Mouse (Mus musculus) heart, postnatal 0 days (tissue): ENCODE measurements around the gene Oxnad1.
"Not testable (repeated sequence)": the region's sequence is repeated elsewhere in the genome, so short reads cannot be mapped to it uniquely, and the experiment has no call there.

Experiments
- CTCF ChIP-seq: IDR thresholded peaks from 2 replicates; pipeline ENCODE4 v1.5.1; 2016; ENCODE audit warnings: antibody characterized with exemption, control low read depth, low read depth
- EP300 ChIP-seq: IDR thresholded peaks from 2 replicates; pipeline ENCODE4 v1.6.1; 2016; ENCODE audit warnings: antibody characterized with exemption, low read depth

DNA sequence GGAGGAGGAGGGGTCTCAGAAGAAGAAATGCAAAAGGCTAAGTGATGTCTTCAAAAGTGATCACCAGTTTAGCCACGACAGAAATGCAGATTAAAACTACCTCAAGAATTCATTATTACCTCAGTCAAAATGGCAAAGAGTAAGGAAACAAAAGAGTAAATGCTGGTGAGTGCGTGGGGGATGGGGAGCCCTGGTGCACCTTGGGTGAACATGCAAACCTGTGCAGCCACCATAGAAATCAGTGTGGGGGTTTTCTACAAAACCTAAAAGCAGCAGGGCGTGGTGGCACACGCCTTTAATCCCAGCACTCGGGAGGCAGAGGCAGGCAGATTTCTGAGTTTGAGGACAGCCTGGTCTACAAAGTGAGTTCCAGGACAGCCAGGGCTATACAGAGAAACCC, 40.1 kb downstream of the Oxnad1 start:
- not testable (repeated sequence) for TF ChIP-seq CTCF, EP300
